Mouse (Mus musculus): ENCODE measurements around the gene Lipt1. TPM values are rescaled to one million over a fixed set of nuclear protein-coding genes. Genes with fewer than 3 reads are reported as not detected.

The Lipt1 gene
- polyA plus RNA-seq, 1 experiment from 2014 or later = 8.1 TPM

- peak; percentile 87 for ATAC-seq (ENCODE audit: insufficient read depth, low FRiP score, low read depth)
- Histone ChIP-seq H3K9me3 (no peaks in the 10 kb centered on the region), H3K27ac (peak overlapping the region; percentile 82), H3K9ac (peak overlapping the region; percentile 16), H3K36me3 (peaks cover 16% of the 10 kb centered on the region; the same call in 1 of the 2 replicates), H3K27me3 (replicated peaks) (no peaks in the 10 kb centered on the region), H3K4me3 (replicated peaks) (peak overlapping the region; percentile 61), H3K4me1 (peaks cover 5% of the 10 kb centered on the region; the same call in 1 of the 2 replicates), H3K4me2 (peak overlapping the region; percentile 64)
- WGBS = 5% methylated on average over 33 of the region's 33 CpGs
These were observed 861 bp downstream of the Lipt1 start for GRCm38 (mm10) chr1:37872131-37873067.

GRCm38 (mm10) chr1:37873157-37873556 is 1.6 kb downstream of the Lipt1 start:
- whole genome bisulfite sequencing = 76% methylated on average over 4 of the region's 4 CpGs
- Histone ChIP-seq H3K27ac (no peak overlapping the region), H3K4me1 (peaks cover 5% of the 10 kb centered on the region; the same call in 1 of the 2 replicates), H3K9ac (no peak overlapping the region), H3K4me2 (peak overlapping the region; percentile 64; the same call in 1 of the 2 replicates), H3K27me3 (replicated peaks) (no peaks in the 10 kb centered on the region), H3K9me3 (no peaks in the 10 kb centered on the region), H3K36me3 (peaks cover 18% of the 10 kb centered on the region; the same call in 1 of the 2 replicates), H3K4me3 (replicated peaks) (peak overlapping the region; percentile 61; the same call in 1 of the 2 replicates)
- ATAC-seq (ENCODE audit: insufficient read depth, low FRiP score, low read depth) = no peak

GRCm38 (mm10) chr1:37877736-37878460 is 6.4 kb downstream of the Lipt1 start:
- Histone ChIP-seq H3K4me2 (no peak overlapping the region), H3K27ac (no peak overlapping the region), H3K4me3 (replicated peaks) (no peak overlapping the region), H3K9ac (no peak overlapping the region), H3K4me1 (no peaks in the 10 kb centered on the region), H3K27me3 (replicated peaks) (no peaks in the 10 kb centered on the region), H3K36me3 (peaks cover 36% of the 10 kb centered on the region), H3K9me3 (no peaks in the 10 kb centered on the region)
- ATAC-seq (ENCODE audit: insufficient read depth, low FRiP score, low read depth) = no peak
- WGBS = 94% methylated on average over 13 of the region's 13 CpGs

GRCm38 (mm10) chr1:37883411-37883810 is 11.9 kb downstream of the Lipt1 start:
- H3K9me3 ChIP-seq = no peaks in the 10 kb centered on the region
- peaks cover 27% of the 10 kb centered on the region for H3K36me3 ChIP-seq
- H3K27ac ChIP-seq = no peak overlapping the region
- no peak overlapping the region for H3K9ac ChIP-seq
- no peak overlapping the region for H3K4me2 ChIP-seq
- H3K4me3 ChIP-seq (replicated peaks) = no peak overlapping the region
- no peak for ATAC-seq (ENCODE audit: insufficient read depth, low FRiP score, low read depth)
- H3K27me3 ChIP-seq (replicated peaks) = no peaks in the 10 kb centered on the region
- 88% methylated on average over 4 of the region's 4 CpGs for WGBS
- H3K4me1 ChIP-seq = no peaks in the 10 kb centered on the region

DNA sequence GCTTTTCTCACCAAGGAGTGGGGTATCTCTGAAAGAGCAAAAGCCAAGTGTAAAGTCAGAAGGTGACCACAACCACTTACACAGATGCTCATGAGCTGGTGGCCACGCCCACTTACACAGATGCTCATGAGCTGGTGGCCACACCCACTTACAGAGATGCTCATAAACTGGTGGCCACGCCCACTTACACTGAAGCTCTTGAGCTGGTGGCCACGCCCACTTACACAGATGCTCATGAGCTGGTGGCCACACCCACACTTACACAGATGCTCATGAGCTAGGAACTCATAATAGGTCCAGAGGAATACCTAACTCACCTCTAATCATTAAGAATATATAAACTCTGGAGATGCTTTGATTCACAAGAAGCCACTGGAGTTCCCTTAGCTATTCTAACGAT is 12.9 kb downstream of the Lipt1 start:
- H3K4me1 ChIP-seq = peaks cover 5% of the 10 kb centered on the region
- no peaks in the 10 kb centered on the region for H3K27me3 ChIP-seq (replicated peaks)
- H3K9me3 ChIP-seq = no peaks in the 10 kb centered on the region
- ATAC-seq (ENCODE audit: insufficient read depth, low FRiP score, low read depth) = no peak
- peaks cover 18% of the 10 kb centered on the region for H3K36me3 ChIP-seq
- no peak overlapping the region for H3K9ac ChIP-seq
- H3K4me3 ChIP-seq (replicated peaks) = no peak overlapping the region
- no peak overlapping the region for H3K4me2 ChIP-seq
- no peak overlapping the region for H3K27ac ChIP-seq
- WGBS = 70% methylated on average over 4 of the region's 4 CpGs

DNA sequence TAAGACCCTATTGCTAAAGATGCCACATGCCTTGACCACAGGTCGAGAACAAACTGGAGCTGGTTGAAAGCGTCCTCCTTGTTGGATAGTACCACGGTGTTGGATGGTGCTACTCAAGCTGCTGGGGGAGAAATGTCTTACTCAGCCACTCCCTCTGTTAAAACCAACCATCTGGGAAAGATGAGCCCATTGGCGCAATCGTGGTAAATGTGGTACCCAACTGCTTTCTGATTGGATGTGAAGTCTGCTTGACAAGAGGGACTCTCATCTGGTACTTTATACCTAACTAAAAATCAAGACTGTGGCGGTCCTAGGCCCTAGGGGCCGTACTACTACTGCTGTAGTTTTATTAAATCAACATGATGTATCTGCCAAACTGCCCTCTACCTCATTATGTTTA is 17.7 kb downstream of the Lipt1 start:
- Histone ChIP-seq H3K27ac (peak overlapping the region; percentile 91), H3K9me3 (no peaks in the 10 kb centered on the region)

DNA sequence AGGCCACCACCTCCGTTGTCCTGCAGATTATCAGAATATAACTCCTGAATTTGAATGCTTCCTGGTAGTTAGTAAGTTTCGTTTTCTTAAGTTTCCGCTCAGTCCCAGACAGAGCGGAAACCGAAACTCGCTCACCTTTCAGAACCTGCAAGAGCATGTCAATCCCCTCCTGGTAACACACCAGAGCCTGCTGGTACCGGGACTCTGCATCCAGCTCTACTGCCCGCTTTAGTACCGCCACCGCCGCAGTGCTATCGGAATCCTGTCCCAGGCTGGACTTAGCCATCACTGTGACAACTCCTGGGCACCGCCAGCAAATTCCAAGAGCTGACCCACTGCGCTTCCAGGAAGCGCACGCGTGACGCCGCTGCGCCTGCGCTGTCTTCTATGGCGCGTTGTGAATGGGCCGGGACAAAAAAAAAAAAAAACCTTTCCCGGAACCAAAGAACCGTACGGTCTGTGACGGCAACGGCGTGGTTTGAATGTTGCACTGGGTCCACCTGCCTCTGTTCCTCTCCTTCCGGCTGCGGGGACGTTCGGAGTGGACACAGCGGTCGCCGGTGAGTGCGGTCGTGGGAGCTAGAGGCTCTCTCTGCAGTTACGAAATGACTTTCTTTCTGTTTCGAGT is 18.6 kb downstream of the Lipt1 start, which contains the start of the genes Mitd1 and Mrpl30:
Gene Mitd1, minus strand, starts transcription at position 387 of the 628 bp plus-strand sequence.
Gene Mrpl30, plus strand, starts transcription at position 453 of the 628 bp plus-strand sequence.
- WGBS = under 1% methylated on average over 41 of the region's 41 CpGs
- H3K9me3 ChIP-seq = no peaks in the 10 kb centered on the region
- peak within 1 kb of the TSS; percentile 73 for H3K4me2 ChIP-seq
- peak; percentile 93 for ATAC-seq (ENCODE audit: insufficient read depth, low FRiP score, low read depth)
- peaks cover 6% of the 10 kb centered on the region; the same call in 1 of the 2 replicates for H3K36me3 ChIP-seq
- no peaks in the 10 kb centered on the region for H3K27me3 ChIP-seq (replicated peaks)
- peak within 1 kb of the TSS; percentile 77 for H3K4me3 ChIP-seq (replicated peaks)
- H3K4me1 ChIP-seq = peaks cover 10% of the 10 kb centered on the region
- H3K9ac ChIP-seq = peak within 1 kb of the TSS; percentile 66
- H3K27ac ChIP-seq = peak within 1 kb of the TSS; percentile 91

More for the DNA sequence above, 17.7 kb downstream of the Lipt1 start:
- peak overlapping the region; percentile 77 for H3K4me3 ChIP-seq (replicated peaks)
- peaks cover 10% of the 10 kb centered on the region for H3K4me1 ChIP-seq
- 72% methylated on average over 7 of the region's 7 CpGs for WGBS
- H3K27me3 ChIP-seq (replicated peaks) = no peaks in the 10 kb centered on the region
- no peak for ATAC-seq (ENCODE audit: insufficient read depth, low FRiP score, low read depth)
- H3K36me3 ChIP-seq = peaks cover under 1% of the 10 kb centered on the region; the same call in 1 of the 2 replicates
- peak overlapping the region; percentile 65; the same call in 1 of the 2 replicates for H3K9ac ChIP-seq
- peak overlapping the region; percentile 73 for H3K4me2 ChIP-seq

- no peaks in the 10 kb centered on the region for H3K27me3 ChIP-seq (replicated peaks)
- H3K9me3 ChIP-seq = no peaks in the 10 kb centered on the region
- peaks cover 9% of the 10 kb centered on the region; the same call in 1 of the 2 replicates for H3K36me3 ChIP-seq
- ATAC-seq (ENCODE audit: insufficient read depth, low FRiP score, low read depth) = no peak
- H3K4me1 ChIP-seq = peaks cover 10% of the 10 kb centered on the region
- H3K4me2 ChIP-seq = peak overlapping the region; percentile 73
- H3K4me3 ChIP-seq (replicated peaks) = peak overlapping the region; percentile 77
- H3K9ac ChIP-seq = no peak overlapping the region
- no peak overlapping the region for H3K27ac ChIP-seq
- 58% methylated on average over 3 of the region's 3 CpGs for WGBS
These were observed 19.9 kb downstream of the Lipt1 start for GRCm38 (mm10) chr1:37891400-37891799.

DNA sequence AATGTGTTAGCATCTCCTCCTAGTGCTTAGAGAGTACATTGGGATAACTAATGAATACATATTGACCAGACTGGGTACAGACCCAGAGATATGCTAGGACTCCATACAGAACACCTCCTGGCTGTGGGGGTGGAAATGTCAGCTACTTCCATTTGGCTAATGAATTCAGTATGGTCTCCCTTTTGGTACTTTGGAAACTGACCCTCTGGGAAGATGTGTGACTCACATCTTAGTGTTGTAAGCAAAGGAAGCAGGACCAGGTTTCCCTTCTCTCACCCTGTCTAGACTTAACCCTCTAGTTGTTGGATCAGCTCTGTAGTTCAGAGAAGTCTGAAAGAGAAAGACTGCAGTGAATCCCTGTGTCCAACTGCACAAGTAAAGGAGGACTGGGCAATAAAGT is 23.1 kb downstream of the Lipt1 start:
- H3K36me3 ChIP-seq = peaks cover 29% of the 10 kb centered on the region
- ATAC-seq (ENCODE audit: insufficient read depth, low FRiP score, low read depth) = no peak

DNA sequence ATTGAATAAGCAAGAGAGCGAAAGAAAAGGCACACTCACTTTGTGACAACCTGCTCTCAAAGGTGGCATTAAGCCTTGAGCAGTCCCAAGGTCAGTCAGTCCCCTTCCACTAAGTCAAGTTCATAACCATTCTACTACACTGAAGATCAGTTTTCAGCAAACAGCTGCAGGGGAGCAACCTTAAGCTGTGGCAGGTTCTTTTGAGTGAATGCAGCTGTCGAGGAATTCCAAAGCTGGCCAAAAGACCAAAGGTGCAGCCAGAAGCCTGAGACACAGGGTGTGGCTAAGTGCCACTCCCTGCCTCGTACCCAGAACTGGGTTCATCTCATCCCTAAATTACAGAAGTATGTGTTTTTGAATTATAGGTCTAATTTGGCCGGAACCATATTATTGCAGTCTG is 28.3 kb downstream of the Lipt1 start:
- no peaks in the 10 kb centered on the region for H3K4me1 ChIP-seq
- H3K9ac ChIP-seq = no peak overlapping the region
- peaks cover 25% of the 10 kb centered on the region for H3K36me3 ChIP-seq
- H3K9me3 ChIP-seq = no peaks in the 10 kb centered on the region
- no peak overlapping the region for H3K4me3 ChIP-seq (replicated peaks)
- no peaks in the 10 kb centered on the region for H3K27me3 ChIP-seq (replicated peaks)
- ATAC-seq (ENCODE audit: insufficient read depth, low FRiP score, low read depth) = no peak
- WGBS = 60% methylated on average over 4 of the region's 4 CpGs
- no peak overlapping the region for H3K27ac ChIP-seq
- H3K4me2 ChIP-seq = no peak overlapping the region

More for the DNA sequence above, 23.1 kb downstream of the Lipt1 start:
- H3K9me3 ChIP-seq = no peaks in the 10 kb centered on the region
- no peak overlapping the region for H3K4me3 ChIP-seq (replicated peaks)
- peaks cover 4% of the 10 kb centered on the region for H3K4me1 ChIP-seq
- H3K4me2 ChIP-seq = no peak overlapping the region
- no peak overlapping the region for H3K27ac ChIP-seq
- H3K9ac ChIP-seq = no peak overlapping the region
- H3K27me3 ChIP-seq (replicated peaks) = no peaks in the 10 kb centered on the region

GRCm38 (mm10) chr1:37900288-37900687 is 28.8 kb downstream of the Lipt1 start:
- Histone ChIP-seq H3K4me1 (no peaks in the 10 kb centered on the region), H3K36me3 (peaks cover 23% of the 10 kb centered on the region), H3K4me3 (replicated peaks) (no peak overlapping the region), H3K27ac (no peak overlapping the region), H3K4me2 (no peak overlapping the region), H3K9ac (no peak overlapping the region), H3K27me3 (replicated peaks) (no peaks in the 10 kb centered on the region), H3K9me3 (no peaks in the 10 kb centered on the region)
- WGBS = 53% methylated on average over 6 of the region's 6 CpGs
- no peak for ATAC-seq (ENCODE audit: insufficient read depth, low FRiP score, low read depth)

Measured in stomach, embryonic 15.5 days (tissue).